Comparison of ENCODE assay signal across 8 mouse cellular contexts in genomic region chr15:7090211-7090765, GRCm38 (mm10). TPM values are rescaled to one million over a fixed set of nuclear protein-coding genes. Genes with fewer than 3 reads are reported as not detected.
DNase-seq lines count a peak whose midpoint lies in the region; ATAC-seq and TF ChIP-seq lines count a peak whose summit lies in the region.

TSS of gene Lifr (plus strand) at chr15:7090614.

- H3K4me2 ChIP-seq in heart, embryonic 15.5 days = no peak within 1 kb of the TSS
- no peak within 1 kb of the TSS for H3K4me2 ChIP-seq in limb, embryonic 12.5 days

- TF ChIP-seq CTCF in left cerebral cortex, adult 2 months (IDR thresholded peaks at IDR 0.05) = no peak

- ATAC-seq in heart, embryonic 15.5 days (replicated peaks; ENCODE audit: insufficient number of reproducible peaks, insufficient read depth, low FRiP score, low read depth) = no peak
- ATAC-seq in limb, embryonic 12.5 days (ENCODE audit: insufficient number of reproducible peaks, insufficient read depth, low FRiP score, low TSS enrichment, low read depth) = peak; percentile 32; the same call in 1 of the 2 replicates

- WGBS in heart, embryonic 15.5 days = 62% methylated on average over 8 of the region's 8 CpGs
- WGBS in limb, embryonic 12.5 days = 77% methylated on average over 8 of the region's 8 CpGs

- intact Hi-C loops in left cerebral cortex, adult 2 months (cut with DNase I) = no loop called here

- H3K9ac ChIP-seq in heart, embryonic 15.5 days = no peak within 1 kb of the TSS
- H3K9ac ChIP-seq in limb, embryonic 12.5 days (replicated peaks) = no peak within 1 kb of the TSS

- H3K4me1 ChIP-seq in heart, embryonic 15.5 days (replicated peaks) = peaks cover 25% of the 10 kb centered on the region
- peaks cover 12% of the 10 kb centered on the region for H3K4me1 ChIP-seq in limb, embryonic 12.5 days (replicated peaks)

- no peak within 1 kb of the TSS for H3K27ac ChIP-seq in left cerebral cortex, adult 2 months
- no peak within 1 kb of the TSS for H3K27ac ChIP-seq in heart, embryonic 15.5 days
- H3K27ac ChIP-seq in limb, embryonic 12.5 days = no peak within 1 kb of the TSS

- H3K36me3 ChIP-seq in heart, embryonic 15.5 days = no peaks in the 10 kb centered on the region
- no peaks in the 10 kb centered on the region for H3K36me3 ChIP-seq in limb, embryonic 12.5 days

- H3K9me3 ChIP-seq in heart, embryonic 15.5 days (replicated peaks) = no peaks in the 10 kb centered on the region
- H3K9me3 ChIP-seq in limb, embryonic 12.5 days = no peaks in the 10 kb centered on the region

- DNase-seq in left cerebral cortex, adult 2 months (ENCODE audit: extremely low spot score in 1 of 2, low spot score in 2 of 2) = no peak
- no peak for DNase-seq in left cerebral cortex, adult 11 months (ENCODE audit: low spot score)
- no peak for DNase-seq in adrenal gland, postnatal 4 days (ENCODE audit: low spot score in 2 of 2)
- no peak for DNase-seq in right cerebral cortex, postnatal 25 days
- no peak for DNase-seq in thymus, postnatal 14 days
- DNase-seq in right cerebral cortex, postnatal 36 days (ENCODE audit: low spot score in 2 of 2) = no peak

- H3K4me3 ChIP-seq in left cerebral cortex, adult 2 months = no peak within 1 kb of the TSS
- no peak within 1 kb of the TSS for H3K4me3 ChIP-seq in heart, embryonic 15.5 days
- H3K4me3 ChIP-seq in limb, embryonic 12.5 days (replicated peaks) = no peak within 1 kb of the TSS

- H3K27me3 ChIP-seq in heart, embryonic 15.5 days = no peaks in the 10 kb centered on the region; the same call in 1 of the 2 replicates
- H3K27me3 ChIP-seq in limb, embryonic 12.5 days = no peaks in the 10 kb centered on the region

RNA-seq across cellular contexts. Expression of gene Lifr, which starts in this region (rescaled TPM):
- 10 to 100 TPM; 47.8 to 56.1 TPM for total RNA-seq in left cerebral cortex, adult 2 months (2021)
- total RNA-seq in adrenal gland, postnatal 4 days (2021) = 10 to 100 TPM; 64.6 to 75.2 TPM
- 17.4 and 20.3 TPM in 2 replicates for polyA plus RNA-seq in heart, embryonic 15.5 days (2015; fragmentation: Nextera tagmentation; extraction: Ambion mirVana)
- 15.8 and 18.4 TPM in 2 replicates for polyA plus RNA-seq in limb, embryonic 12.5 days (2016; fragmentation: Nextera tagmentation; extraction: Ambion mirVana)
